Mouse (Mus musculus): ENCODE data around the gene Nup98. TPM values are rescaled to one million over a fixed set of nuclear protein-coding genes. Genes with fewer than 3 reads are reported as not detected.

The Nup98 gene
- polyA plus RNA-seq, 1 experiment from 2014 or later, result 31.8 TPM

- H3K36me3 ChIP-seq, result no peaks in the 10 kb centered on the region
- ATAC-seq (ENCODE audit: insufficient number of reproducible peaks, low FRiP score, low TSS enrichment, low read depth), result no peak
- H3K4me2 ChIP-seq (replicated peaks), result no peak overlapping the region
- H3K4me1 ChIP-seq, result 0 out of 2 replicates have a peak, but pooled peaks cover 15% of the 10 kb centered on the region
- H3K9ac ChIP-seq, result no peak overlapping the region
- H3K4me3 ChIP-seq (replicated peaks), result no peak overlapping the region
- H3K9me3 ChIP-seq (replicated peaks), result no peaks in the 10 kb centered on the region
- WGBS, result 67% methylated on average over 5 of the region's 5 CpGs
- no peaks in the 10 kb centered on the region for H3K27me3 ChIP-seq
- H3K27ac ChIP-seq (replicated peaks), result no peak overlapping the region
Measured at GRCm38 (mm10) chr7:102100868-102101267, 109.1 kb downstream of the Nup98 start.

GRCm38 (mm10) chr7:102099760-102100661, 110.0 kb downstream of the Nup98 start:
- no peaks in the 10 kb centered on the region for H3K9me3 ChIP-seq (replicated peaks)
- WGBS, result 4% methylated on average over 30 of the region's 30 CpGs
- no peaks in the 10 kb centered on the region for H3K36me3 ChIP-seq
- 0 out of 2 replicates have a peak, but pooled peaks cover 15% of the 10 kb centered on the region for H3K4me1 ChIP-seq
- H3K4me2 ChIP-seq (replicated peaks), result peak overlapping the region; percentile 45
- H3K27me3 ChIP-seq, result no peaks in the 10 kb centered on the region
- peak overlapping the region; percentile 23 for H3K4me3 ChIP-seq (replicated peaks)
- H3K27ac ChIP-seq (replicated peaks), result peak overlapping the region; percentile 35
- H3K9ac ChIP-seq, result no peak overlapping the region
- ATAC-seq (ENCODE audit: insufficient number of reproducible peaks, low FRiP score, low TSS enrichment, low read depth), result peak; percentile 55

GRCm38 (mm10) chr7:102087336-102087735, 122.6 kb downstream of the Nup98 start:
- Histone ChIP-seq H3K27ac (replicated peaks) (no peak overlapping the region), H3K4me2 (replicated peaks) (no peak overlapping the region), H3K9me3 (replicated peaks) (no peaks in the 10 kb centered on the region), H3K4me1 (no peaks in the 10 kb centered on the region), H3K27me3 (no peaks in the 10 kb centered on the region), H3K9ac (no peak overlapping the region), H3K36me3 (peaks cover 27% of the 10 kb centered on the region), H3K4me3 (replicated peaks) (no peak overlapping the region)
- WGBS, result 75% methylated on average over 4 of the region's 4 CpGs
- no peak for ATAC-seq (ENCODE audit: insufficient number of reproducible peaks, low FRiP score, low TSS enrichment, low read depth)

GRCm38 (mm10) chr7:102084041-102084696, 125.8 kb downstream of the Nup98 start:
- H3K27me3 ChIP-seq, result no peaks in the 10 kb centered on the region
- no peak for ATAC-seq (ENCODE audit: insufficient number of reproducible peaks, low FRiP score, low TSS enrichment, low read depth)
- H3K9ac ChIP-seq, result no peak overlapping the region
- H3K27ac ChIP-seq (replicated peaks), result no peak overlapping the region
- H3K4me2 ChIP-seq (replicated peaks), result no peak overlapping the region
- peaks cover 47% of the 10 kb centered on the region for H3K36me3 ChIP-seq
- H3K4me1 ChIP-seq, result no peaks in the 10 kb centered on the region
- H3K4me3 ChIP-seq (replicated peaks), result no peak overlapping the region
- 92% methylated on average over 26 of the region's 26 CpGs for WGBS
- H3K9me3 ChIP-seq (replicated peaks), result no peaks in the 10 kb centered on the region

- WGBS, result 66% methylated on average over 5 of the region's 5 CpGs
- Histone ChIP-seq H3K9me3 (replicated peaks) (no peaks in the 10 kb centered on the region), H3K4me3 (replicated peaks) (no peak within 1 kb of the TSS), H3K4me2 (replicated peaks) (no peak within 1 kb of the TSS), H3K27me3 (no peaks in the 10 kb centered on the region), H3K4me1 (no peaks in the 10 kb centered on the region), H3K9ac (no peak within 1 kb of the TSS), H3K27ac (replicated peaks) (no peak within 1 kb of the TSS), H3K36me3 (peaks cover 52% of the 10 kb centered on the region)
- ATAC-seq (ENCODE audit: insufficient number of reproducible peaks, low FRiP score, low TSS enrichment, low read depth), result peak; percentile 45; the same call in 1 of the 2 replicates
Measured at GRCm38 (mm10) chr7:102082816-102083215, 127.2 kb downstream of the Nup98 start, which contains the start of gene Trpc2. Gene Trpc2 (plus strand): TSS chr7:102083116.

- ATAC-seq (ENCODE audit: insufficient number of reproducible peaks, low FRiP score, low TSS enrichment, low read depth), result no peak
- WGBS, result 88% methylated on average over 5 of the region's 5 CpGs
- H3K4me2 ChIP-seq (replicated peaks), result no peak overlapping the region
- H3K36me3 ChIP-seq, result peaks cover 62% of the 10 kb centered on the region
- H3K27ac ChIP-seq (replicated peaks), result no peak overlapping the region
- H3K27me3 ChIP-seq, result no peaks in the 10 kb centered on the region
- no peak overlapping the region for H3K4me3 ChIP-seq (replicated peaks)
- no peaks in the 10 kb centered on the region for H3K9me3 ChIP-seq (replicated peaks)
- H3K4me1 ChIP-seq, result no peaks in the 10 kb centered on the region
- H3K9ac ChIP-seq, result no peak overlapping the region
Measured at GRCm38 (mm10) chr7:102081784-102082183, 128.2 kb downstream of the Nup98 start.

GRCm38 (mm10) chr7:102080311-102080710, 129.7 kb downstream of the Nup98 start:
- Histone ChIP-seq H3K9me3 (replicated peaks) (no peaks in the 10 kb centered on the region), H3K4me1 (no peaks in the 10 kb centered on the region), H3K36me3 (peaks cover 71% of the 10 kb centered on the region), H3K4me3 (replicated peaks) (no peak overlapping the region), H3K4me2 (replicated peaks) (no peak overlapping the region), H3K27me3 (no peaks in the 10 kb centered on the region), H3K9ac (no peak overlapping the region), H3K27ac (replicated peaks) (no peak overlapping the region)
- 90% methylated on average over 8 of the region's 8 CpGs for WGBS
- ATAC-seq (ENCODE audit: insufficient number of reproducible peaks, low FRiP score, low TSS enrichment, low read depth), result no peak

- H3K4me3 ChIP-seq (replicated peaks), result no peak overlapping the region
- no peaks in the 10 kb centered on the region for H3K9me3 ChIP-seq (replicated peaks)
- no peak overlapping the region for H3K27ac ChIP-seq (replicated peaks)
- no peaks in the 10 kb centered on the region for H3K4me1 ChIP-seq
- no peak for ATAC-seq (ENCODE audit: insufficient number of reproducible peaks, low FRiP score, low TSS enrichment, low read depth)
- WGBS, result 74% methylated on average over 7 of the region's 7 CpGs
- peaks cover 82% of the 10 kb centered on the region for H3K36me3 ChIP-seq
- H3K9ac ChIP-seq, result no peak overlapping the region
- H3K27me3 ChIP-seq, result no peaks in the 10 kb centered on the region
- H3K4me2 ChIP-seq (replicated peaks), result no peak overlapping the region
Measured at GRCm38 (mm10) chr7:102078517-102078916, 131.5 kb downstream of the Nup98 start.

GRCm38 (mm10) chr7:102076714-102077296, 133.2 kb downstream of the Nup98 start:
- Histone ChIP-seq H3K27me3 (no peaks in the 10 kb centered on the region), H3K4me3 (replicated peaks) (no peak overlapping the region), H3K9ac (no peak overlapping the region), H3K9me3 (replicated peaks) (no peaks in the 10 kb centered on the region), H3K4me2 (replicated peaks) (no peak overlapping the region), H3K27ac (replicated peaks) (no peak overlapping the region), H3K4me1 (no peaks in the 10 kb centered on the region), H3K36me3 (peaks cover 82% of the 10 kb centered on the region)
- ATAC-seq (ENCODE audit: insufficient number of reproducible peaks, low FRiP score, low TSS enrichment, low read depth), result peak; percentile 34; the same call in 1 of the 2 replicates
- WGBS, result 74% methylated on average over 7 of the region's 7 CpGs
